Mouse (Mus musculus) monocyte, adult 5-6 weeks (primary cell): ENCODE measurements around the gene Pgm5. TPM values are rescaled to one million over a fixed set of nuclear protein-coding genes. Genes with fewer than 3 reads are reported as not detected.
A peak's percentile ranks its signal among the peaks of the same experiment; 100 is the strongest.

ENCODE experiments used
- ATAC-seq: fragments of 153-309, 156-312 bp; replicated peaks from 2 replicates; pipeline ENCODE4 v1.8.0; 2017; ENCODE audit warnings: mild to moderate bottlenecking; ENCODE audit not compliant: low TSS enrichment, insufficient number of reproducible peaks, severe bottlenecking, poor library complexity, low FRiP score
- total RNA-seq: library from RNA; stranded (forward); fragments of 200-1000, 200-491, 200-594 nt; gene quantifications from 3 replicates; pipeline ENCODE4 v1.2.3, GENCODE M21; 2017

Pgm5 gene
- not detected in 3 replicates for total RNA-seq

DNA sequence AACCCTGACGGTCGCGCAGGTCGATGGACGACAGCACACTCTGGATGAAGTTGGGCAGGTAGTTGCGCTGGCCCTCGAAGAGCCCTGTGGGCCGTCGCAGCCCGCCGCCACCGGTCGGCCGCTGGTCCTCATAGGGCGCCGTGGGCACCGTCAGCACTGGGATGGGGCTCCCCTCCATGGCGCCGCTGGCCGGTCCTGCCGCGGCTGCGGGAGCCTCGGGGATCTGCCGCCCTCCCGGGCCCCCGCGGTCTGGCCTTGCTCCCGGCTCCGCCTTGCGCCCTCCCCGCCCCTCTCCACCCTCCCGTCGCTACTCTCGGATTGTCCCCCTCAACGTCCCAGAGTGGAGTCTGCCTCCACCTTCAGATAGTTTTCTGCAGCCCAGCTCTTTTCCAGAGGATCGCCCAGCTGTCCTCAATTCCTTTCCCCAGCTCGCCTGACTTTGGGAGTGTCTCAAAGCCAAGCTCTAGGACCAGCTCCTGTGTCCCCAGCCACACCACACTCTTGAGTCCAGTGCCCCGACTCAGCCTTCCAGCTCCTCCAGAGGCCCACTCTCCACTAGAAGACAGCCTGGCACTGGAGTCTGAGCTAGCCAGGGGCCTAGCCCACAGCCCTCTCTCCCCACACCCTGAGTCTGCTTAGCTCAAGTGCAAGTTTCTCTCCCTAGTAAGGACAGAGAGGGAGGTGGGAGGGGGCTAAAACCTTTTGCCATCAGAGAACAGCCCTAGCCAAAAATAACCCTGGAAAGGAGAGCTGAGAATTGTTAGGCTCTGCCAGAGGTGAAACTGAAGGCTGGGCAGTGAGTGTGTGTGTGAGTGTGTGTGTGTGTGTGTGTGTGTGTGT, at the start of gene Pgm5:
Pgm5 (minus strand) TSS at position 244 of the 840 bp plus-strand sequence.
- no peak for ATAC-seq

DNA sequence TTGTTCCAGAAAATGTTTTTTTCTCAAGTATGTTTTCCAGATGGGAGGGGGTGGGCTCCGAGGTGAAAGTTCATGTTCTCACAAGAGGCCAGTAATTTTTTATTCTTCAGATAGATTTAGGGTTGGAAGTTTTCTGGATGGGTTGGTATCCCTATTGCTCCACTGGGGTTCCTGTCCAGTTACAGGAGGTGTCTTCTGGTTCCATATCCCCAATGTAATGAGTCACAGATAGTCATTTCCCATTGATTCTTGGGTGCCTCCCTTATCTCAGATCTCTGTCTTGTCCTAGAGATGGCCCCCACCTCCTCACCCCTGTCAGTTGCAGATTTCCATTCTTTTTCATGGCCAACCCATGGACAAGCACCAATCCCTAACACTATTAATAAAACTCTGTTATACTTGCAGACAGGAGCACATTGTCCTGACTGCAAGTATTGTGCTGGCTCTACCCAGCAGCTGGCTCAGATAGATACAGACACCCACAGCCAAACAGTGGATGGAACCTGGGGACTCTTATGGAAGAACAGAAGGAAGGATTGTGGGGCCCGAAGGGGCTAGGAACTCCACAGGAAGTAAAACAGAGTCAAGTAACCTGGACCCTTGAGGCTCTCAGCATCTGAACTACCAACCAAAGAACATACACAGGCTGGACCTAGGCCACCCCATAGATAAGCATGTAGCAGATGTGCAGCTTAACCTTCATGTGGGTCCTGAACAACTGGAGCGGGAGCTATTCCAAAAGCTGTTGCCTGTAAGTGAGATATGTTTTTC, 46.9 kb upstream of the Pgm5 start:
- 0 out of 2 replicates have a peak, but pooled peaks have one; percentile 31 for ATAC-seq

DNA sequence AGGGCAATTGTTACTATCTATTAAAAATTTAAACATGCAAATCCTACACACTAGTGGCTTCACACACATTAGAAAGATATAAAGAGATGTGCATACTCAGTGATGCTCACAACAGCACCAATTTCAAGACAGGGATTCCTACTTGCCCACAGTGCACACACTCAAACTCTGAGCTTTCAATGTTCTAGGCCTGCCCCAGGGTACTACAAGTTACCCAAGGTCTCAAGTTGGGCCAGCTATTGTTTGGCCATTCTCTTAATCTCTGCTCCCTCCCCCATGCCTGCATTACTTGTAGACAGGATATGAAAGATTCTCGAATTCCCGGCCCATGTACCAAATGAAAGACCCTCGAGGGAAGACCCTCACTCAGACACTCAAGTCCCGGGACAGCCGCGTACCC, 46.0 kb upstream of the Pgm5 start:
- no peak for ATAC-seq

DNA sequence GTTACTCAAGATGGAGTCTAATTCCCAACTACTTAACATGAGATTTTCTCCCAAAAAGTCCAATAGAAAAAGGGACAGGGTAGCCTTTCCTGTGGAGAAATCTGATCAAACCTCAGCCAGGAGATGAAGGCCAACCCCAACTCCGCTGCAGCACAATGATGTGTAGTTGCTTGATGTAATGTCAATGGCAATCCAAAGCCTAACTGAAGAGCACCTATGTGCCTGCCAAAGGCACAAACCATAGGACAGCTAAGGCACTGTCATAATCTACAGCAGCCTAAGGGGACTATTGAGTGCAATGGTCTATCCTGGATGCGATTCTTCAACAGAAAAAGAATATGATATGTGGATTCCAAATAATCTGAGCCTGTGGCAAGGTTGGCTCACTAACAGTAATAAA, 41.2 kb upstream of the Pgm5 start:
- no peak for ATAC-seq

DNA sequence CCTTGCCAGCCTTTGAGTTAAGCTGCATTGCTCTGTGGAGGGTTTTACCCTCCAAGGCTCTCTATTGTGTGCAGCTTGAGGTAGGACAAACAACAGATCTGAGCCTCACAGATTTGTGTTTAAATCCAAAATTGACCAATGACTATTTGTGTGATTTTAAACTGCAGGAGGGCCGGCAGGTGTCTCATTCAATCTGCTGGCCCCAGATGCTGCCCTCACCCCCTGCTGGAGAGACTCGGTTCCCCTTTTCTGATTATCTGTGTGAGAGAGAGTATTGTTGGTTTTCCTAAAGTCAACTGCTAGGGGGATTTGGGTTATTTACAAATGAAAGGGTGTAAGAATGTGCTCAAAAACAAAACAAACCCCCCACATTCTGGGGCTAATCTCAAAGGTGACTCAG, 40.6 kb upstream of the Pgm5 start:
- no peak for ATAC-seq

DNA sequence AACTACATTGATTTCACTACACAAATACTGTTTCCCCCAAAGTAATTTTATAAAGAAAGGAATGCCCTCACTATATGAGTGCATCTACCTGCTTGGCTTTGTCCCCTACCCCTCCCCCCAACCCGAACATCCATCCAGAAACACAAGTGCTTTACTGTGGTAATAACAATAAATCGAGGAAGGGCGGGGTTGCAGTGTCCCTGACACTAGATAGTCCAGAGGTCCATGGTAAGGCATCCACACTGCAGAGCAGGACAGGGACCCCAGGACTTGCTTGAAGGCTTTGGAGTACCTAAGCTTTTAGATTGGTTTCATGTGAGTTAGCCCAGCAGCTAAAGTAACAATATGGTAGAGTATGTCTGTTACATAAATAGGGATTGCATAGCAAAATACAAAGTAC, 40.0 kb upstream of the Pgm5 start:
- ATAC-seq, result no peak

DNA sequence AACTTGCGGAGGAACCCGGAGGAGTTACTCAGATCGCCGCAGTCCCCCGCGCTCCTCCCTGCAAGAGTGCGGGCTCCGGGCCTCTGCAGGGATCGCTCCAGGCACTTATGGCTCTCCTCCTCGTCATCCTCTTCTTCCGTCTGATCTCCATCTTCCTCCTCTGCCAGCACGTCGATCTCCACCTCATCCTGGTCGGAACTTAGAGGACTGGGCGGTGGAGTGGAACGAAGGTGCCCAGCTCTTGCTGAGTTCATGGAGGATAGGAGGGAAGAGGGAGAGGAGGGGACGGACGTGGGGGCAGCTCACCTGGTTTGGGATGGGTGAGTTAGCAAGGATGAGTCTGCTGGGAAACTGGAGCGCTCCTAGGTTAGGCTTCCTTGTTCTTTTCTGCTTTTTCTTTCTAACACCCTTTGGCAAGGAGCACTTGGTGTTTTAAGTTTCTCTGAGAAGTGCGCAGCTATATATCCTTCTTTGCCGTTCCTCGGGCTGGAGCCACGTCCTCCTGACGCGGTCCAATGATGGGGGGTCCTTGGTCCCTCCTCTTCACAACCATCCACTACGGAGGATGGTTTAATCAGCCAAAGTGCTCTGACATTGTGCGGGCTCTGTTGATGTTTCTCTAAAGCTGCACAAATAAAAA, 39.0 kb upstream of the Pgm5 start, which contains the start of gene Foxd4:
Foxd4 (minus strand) TSS at position 617 of the 640 bp plus-strand sequence.
- no peak for ATAC-seq

DNA sequence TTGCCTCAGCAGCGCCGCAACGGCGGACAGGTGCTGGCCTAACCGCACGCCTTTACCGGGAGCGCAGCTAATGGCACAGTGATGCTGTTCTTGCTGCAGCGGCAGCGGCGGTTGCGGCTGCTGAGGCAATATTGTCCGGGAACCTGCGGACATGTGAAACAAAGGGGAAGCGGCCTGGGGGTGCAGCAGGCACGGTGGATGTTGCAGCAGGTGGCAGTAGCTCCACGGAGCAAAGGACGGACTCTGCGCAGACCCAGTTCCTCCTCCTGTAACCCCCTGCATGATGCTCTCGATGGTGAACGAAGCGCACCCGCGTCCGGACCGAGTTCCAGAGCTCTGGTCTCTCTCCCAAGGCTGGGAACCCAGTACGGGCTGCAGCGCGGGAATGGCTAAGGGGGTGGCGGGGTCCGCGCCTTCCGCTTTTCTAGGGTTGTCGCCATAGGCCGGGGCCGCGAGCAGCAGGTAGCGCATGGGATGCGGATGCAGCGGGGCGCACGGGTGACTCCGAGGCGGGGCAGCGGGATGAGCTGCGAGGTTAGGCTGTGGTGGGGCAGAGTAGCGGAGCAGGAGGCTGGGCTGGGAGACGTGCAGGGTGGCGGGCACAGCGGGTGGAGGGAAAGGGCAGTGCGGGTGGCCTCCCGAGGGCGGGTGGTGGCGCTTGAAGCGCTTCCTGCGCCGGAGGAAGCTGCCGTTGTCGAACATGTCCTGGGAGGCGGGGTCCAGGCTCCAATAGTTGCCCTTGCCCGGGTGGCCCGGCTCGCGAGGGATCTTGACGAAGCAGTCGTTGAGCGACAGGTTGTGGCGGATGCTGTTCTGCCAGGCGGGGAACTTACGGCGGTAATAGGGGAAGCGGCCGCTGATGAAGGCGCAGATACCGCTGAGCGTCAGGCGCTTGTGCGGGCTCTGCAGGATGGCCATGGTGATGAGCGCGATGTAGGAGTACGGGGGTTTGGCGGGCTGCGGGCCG, 38.2 kb upstream of the Pgm5 start:
- ATAC-seq, result peak; percentile 58

DNA sequence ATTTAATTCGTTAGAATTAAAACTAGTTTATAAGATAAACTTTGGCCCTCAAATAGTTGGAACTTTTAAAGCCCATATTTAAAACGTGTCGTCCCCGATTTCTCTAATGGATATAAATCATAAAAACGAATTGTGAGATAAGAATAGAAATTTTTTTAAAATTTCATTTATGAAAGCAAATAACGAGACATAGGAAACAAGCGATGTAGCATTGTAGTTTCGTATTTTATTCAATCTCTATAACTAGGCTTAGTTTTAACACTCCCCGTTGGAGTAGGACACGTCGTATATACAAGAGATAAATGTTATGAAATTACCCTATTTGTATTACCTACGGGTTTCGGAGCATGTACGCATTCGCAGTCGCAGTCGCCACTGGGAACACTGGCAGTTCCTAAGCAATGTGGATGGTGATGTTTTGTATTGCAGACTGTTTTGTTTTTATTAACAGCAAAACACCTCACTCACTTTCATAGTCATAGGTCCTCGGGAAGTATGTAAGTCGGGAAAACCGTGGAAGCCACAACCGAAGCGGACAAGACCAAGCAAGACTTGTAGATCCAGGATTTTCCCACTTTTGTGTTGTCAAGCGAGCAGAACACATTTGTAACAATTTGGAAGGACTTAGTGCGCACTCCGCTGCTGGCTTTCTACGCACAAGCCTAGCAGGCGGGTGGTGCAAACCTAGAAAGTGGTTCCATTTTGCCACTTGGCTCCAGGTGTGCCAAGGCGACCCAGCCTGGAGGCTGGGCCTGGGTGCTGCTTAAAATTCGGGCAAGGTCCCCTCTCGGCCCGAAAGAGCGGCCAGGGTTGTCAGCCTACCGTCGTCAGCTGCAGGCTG, 37.3 kb upstream of the Pgm5 start:
- no peak for ATAC-seq

DNA sequence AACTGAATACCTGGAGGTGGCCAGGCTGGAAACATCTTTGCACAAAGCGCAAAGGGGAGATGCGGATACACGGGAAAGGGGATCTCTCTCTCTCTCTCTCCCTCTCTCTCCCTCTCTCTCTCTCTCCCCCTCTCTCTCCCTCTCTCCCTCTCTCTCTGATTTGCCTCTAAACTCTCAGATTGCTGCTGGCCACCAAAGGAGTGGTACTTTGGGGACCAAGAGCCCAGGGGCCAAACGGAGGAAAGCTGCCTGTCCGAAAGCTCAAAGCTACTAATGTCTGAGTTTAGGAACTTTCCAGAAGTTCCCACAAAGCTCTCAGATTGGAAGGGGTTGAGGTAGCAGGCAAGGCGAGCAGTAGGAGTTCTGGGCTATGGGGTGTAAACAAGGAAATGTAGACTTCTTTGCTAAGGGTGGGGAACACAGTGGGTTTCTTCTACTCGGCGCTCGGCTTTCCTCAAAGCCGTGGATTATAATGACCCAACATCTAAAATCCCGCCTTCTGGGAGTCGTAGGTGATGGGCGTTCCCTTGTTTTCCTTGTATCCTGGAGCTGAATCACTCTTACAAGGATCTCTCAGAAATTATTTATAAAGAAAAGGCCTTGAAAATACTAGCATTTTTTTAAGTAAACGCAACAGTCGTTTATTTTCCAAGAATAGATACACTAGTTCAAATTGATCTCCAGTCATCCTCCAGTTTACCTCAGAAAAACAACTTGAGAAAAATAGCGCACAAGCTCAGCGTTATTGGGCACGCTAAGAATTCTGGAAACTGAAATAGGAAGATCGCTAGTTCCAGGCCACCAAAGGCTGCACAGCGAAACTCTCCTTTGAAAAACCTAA, 36.5 kb upstream of the Pgm5 start:
- no peak for ATAC-seq

DNA sequence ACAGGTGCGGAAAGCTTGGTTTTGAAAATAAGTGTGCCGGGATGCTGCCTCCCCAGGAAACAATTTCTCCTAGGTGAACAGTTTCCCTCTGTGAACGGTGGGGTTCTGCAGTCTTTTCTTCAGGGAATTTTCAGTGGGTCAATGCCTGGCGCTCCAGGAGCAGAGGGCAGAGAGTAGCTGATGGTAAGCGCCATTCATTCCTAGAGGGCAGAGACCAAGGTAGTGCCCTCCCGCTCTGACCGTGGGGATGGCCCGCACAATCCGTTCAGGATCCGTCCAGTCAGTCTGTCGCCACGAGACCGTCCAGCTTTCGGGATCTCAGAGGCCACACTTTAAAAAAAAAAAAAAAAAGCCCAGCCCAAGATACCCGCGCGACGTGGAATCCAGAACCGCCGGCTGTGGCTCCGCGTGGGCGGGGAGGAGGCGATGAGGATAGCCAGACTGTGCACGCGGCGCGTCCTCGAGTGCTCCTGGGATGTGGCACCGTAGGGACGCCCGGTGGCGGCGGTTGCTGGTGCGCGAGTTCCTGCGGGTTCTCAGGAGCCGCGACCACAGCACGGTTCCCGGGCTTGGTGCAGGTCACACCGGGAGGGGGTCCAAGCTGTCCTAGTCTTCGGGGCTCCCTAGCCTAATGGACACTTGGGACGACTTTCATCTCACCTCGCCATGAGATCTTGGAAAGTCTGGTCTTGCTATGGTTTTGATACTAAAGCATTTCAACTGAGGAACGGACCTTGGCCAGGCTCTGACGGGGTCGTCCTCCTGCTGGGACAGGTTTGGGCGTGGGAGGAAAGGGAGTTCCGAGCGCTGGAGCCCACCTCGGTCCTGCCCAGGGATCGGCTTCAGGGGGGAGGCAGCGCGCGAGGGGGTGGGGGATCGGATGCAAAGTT, 35.6 kb upstream of the Pgm5 start:
- no peak for ATAC-seq

DNA sequence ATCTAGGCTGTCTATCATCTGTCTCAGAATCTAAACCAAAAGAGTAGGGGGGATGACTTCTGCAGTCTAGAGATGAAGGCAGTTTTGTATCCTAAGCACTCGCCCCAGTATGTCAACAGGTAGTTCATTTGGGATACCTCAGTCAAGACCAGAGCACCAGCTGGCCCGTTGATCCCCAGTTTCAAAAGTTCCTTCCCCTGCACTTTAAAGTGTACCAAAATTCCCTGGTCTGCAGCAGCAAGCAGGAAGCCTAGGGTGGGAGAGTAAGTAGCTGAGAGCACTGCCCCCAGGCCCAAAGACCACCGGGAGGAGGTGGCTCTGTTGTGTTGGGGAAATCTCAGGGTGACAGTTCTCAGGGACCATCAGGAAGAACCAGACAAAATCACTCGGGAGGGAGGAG, 34.9 kb upstream of the Pgm5 start:
- no peak for ATAC-seq

DNA sequence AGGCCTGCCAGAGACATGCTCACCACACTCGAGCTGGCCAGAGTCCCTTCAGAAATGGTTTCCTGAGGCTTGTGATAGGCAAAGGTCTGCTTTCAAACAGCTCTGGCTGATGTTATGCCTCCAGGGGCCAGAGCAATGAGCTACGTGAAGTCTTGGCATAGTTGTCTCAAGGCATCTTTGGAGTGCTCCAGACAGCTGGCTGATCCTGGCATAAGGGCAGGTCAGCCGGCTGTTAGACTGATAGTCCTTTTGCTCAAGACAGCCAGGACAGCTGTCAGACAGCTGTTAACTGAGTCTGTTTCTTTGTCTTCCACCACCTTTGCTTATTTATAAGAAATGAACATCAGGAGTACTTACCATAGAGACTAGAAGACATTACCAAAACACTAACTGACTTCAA, 25.2 kb upstream of the Pgm5 start:
- ATAC-seq, result no peak

DNA sequence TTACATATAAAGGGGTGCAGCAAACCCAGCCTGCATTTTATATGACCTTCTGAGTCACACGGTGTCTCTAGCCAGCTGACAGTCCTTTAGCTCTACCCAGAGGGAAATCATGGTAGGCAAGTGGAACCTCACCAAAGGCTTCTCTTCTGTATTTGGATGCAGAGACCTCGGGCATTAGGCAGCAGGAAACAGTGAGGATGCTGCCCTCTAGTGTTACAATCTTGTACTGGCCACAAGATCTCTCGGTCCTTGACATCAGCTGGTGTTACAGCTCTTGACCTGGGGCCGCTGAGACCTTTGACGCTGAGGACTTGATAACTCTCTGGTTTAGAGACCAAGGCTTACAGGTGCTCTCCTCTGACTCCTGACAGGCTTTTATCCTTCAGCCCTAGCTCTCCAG, 23.8 kb upstream of the Pgm5 start:
- ATAC-seq, result peak; percentile 76

DNA sequence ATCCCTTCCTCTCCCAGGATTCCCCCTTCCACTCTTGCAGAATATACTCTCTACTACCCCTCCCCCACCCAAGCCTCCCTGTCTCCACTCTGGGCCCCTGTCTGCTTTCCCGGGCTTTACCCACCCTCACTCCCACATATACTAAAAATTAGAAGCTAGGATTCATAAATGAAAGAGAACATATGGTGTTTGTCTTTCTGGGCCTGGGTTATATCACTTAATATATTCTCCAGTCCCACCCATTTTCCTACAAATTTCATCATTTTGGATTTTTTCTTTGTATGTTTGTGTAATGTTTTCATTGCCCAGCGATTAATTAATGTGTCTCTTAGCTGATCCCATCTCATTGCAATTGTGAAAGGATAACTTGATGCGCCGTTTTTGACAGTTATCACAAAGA, 19.6 kb upstream of the Pgm5 start:
- no peak for ATAC-seq
